Comparison of ENCODE assay signal across 8 mouse cellular contexts in genomic region chr13:78198391-78198870, GRCm38 (mm10). TPM values are rescaled to one million over a fixed set of nuclear protein-coding genes. Genes with fewer than 3 reads are reported as not detected.
DNase-seq lines count a peak whose midpoint lies in the region; ATAC-seq and TF ChIP-seq lines count a peak whose summit lies in the region.

No protein-coding gene starts in this region.

- peak overlapping the region; percentile 54 for H3K4me2 ChIP-seq in liver, embryonic 14.5 days (ENCODE audit: low read depth)
- peak overlapping the region; percentile 76 for H3K4me2 ChIP-seq in stomach, embryonic 15.5 days

- H3K9ac ChIP-seq in liver, embryonic 14.5 days (replicated peaks), result no peak overlapping the region
- H3K9ac ChIP-seq in stomach, embryonic 15.5 days, result peak overlapping the region; percentile 57

- no peak overlapping the region for H3K27ac ChIP-seq in spleen, adult 2 months (ENCODE audit: insufficient read depth, low read length)
- no peak overlapping the region for H3K27ac ChIP-seq in liver, embryonic 14.5 days
- H3K27ac ChIP-seq in stomach, embryonic 15.5 days, result peak overlapping the region; percentile 94

- no peak for TF ChIP-seq POLR2A in spleen, adult 2 months (IDR thresholded peaks at IDR 0.05; ENCODE audit: low read depth, low read length)

- H3K4me1 ChIP-seq in spleen, adult 2 months (ENCODE audit: control insufficient read depth, insufficient read depth, insufficient read length), result peaks cover 4% of the 10 kb centered on the region
- no peaks in the 10 kb centered on the region for H3K4me1 ChIP-seq in liver, embryonic 14.5 days (replicated peaks; ENCODE audit: control insufficient read depth in 2 of 2, insufficient read depth in 2 of 2, low read length in 1 of 2)
- 0 out of 2 replicates have a peak, but pooled peaks cover 7% of the 10 kb centered on the region for H3K4me1 ChIP-seq in stomach, embryonic 15.5 days

- intact Hi-C loops in heart, postnatal 14 days (cut with DNase I), result no loop called here

- H3K4me3 ChIP-seq in spleen, adult 2 months (ENCODE audit: extremely low read depth, insufficient read depth, insufficient read length), result peak overlapping the region; percentile 39; the same call in 1 of the 2 replicates
- peak overlapping the region; percentile 49 to 57 for H3K4me3 ChIP-seq in liver, embryonic 14.5 days (ENCODE audit: insufficient read depth in 1 of 2, low read depth in 2 of 2, low read length in 2 of 2)
- H3K4me3 ChIP-seq in stomach, embryonic 15.5 days (replicated peaks), result peak overlapping the region; percentile 69

- ATAC-seq in liver, embryonic 14.5 days (ENCODE audit: insufficient read depth), result no peak
- ATAC-seq in stomach, embryonic 15.5 days (ENCODE audit: insufficient read depth, low FRiP score, low read depth), result no peak

- no peak for TF ChIP-seq EP300 in liver, embryonic 14.5 days (IDR thresholded peaks at IDR 0.05; ENCODE audit: low read depth)

- H3K36me3 ChIP-seq in spleen, adult 2 months (ENCODE audit: control insufficient read depth, insufficient read depth, low read length), result no peaks in the 10 kb centered on the region
- no peaks in the 10 kb centered on the region for H3K36me3 ChIP-seq in liver, embryonic 14.5 days (replicated peaks; ENCODE audit: control insufficient read depth, insufficient read depth, low read depth)
- H3K36me3 ChIP-seq in stomach, embryonic 15.5 days, result no peaks in the 10 kb centered on the region

- TF ChIP-seq CTCF in spleen, adult 2 months (IDR thresholded peaks at IDR 0.05; ENCODE audit: extremely low read depth, insufficient read depth, insufficient read length, insufficient replicate concordance), result no peak
- no peak for TF ChIP-seq CTCF in liver, embryonic 14.5 days (IDR thresholded peaks at IDR 0.05; ENCODE audit: low read depth)

- 1% methylated on average over 35 of the region's 63 CpGs for WGBS in spleen, adult 2 months
- WGBS in liver, embryonic 14.5 days (ENCODE audit: insufficient replicate concordance), result under 1% methylated on average over 44 of the region's 63 CpGs
- under 1% methylated on average over 21 of the region's 63 CpGs for WGBS in stomach, embryonic 15.5 days

- no peaks in the 10 kb centered on the region for H3K9me3 ChIP-seq in liver, embryonic 14.5 days (ENCODE audit: control insufficient read depth, low read length)
- no peaks in the 10 kb centered on the region for H3K9me3 ChIP-seq in stomach, embryonic 15.5 days

- DNase-seq in adrenal gland, adult (ENCODE audit: inconsistent age in 2 of 2, low spot score in 1 of 2), result peak; percentile 66 to 80
- no peak for DNase-seq in adrenal gland, adult 2 months
- no peak for DNase-seq in spleen, adult 2 months (ENCODE audit: low read depth in 1 of 2, low spot score in 2 of 2)
- DNase-seq in spleen, adult 12 weeks (ENCODE audit: low spot score), result no peak
- peak; percentile 37 to 41 for DNase-seq in heart, postnatal 14 days
- DNase-seq in liver, embryonic 14.5 days (ENCODE audit: low read depth in 3 of 3, low spot score in 3 of 3), result no peak
- DNase-seq in frontal cortex, postnatal 25 days (ENCODE audit: low spot score in 2 of 2), result no peak

- H3K27me3 ChIP-seq in spleen, adult 2 months (ENCODE audit: control insufficient read depth, insufficient read depth, low read length), result peaks cover 36% of the 10 kb centered on the region
- H3K27me3 ChIP-seq in liver, embryonic 14.5 days (ENCODE audit: control insufficient read depth, insufficient read depth, low read length), result peaks cover 93% of the 10 kb centered on the region
- peaks cover 27% of the 10 kb centered on the region for H3K27me3 ChIP-seq in stomach, embryonic 15.5 days (replicated peaks)

RNA-seq across cellular contexts. Expression of gene Nr2f1, which starts 1.1 kb away (rescaled TPM):
- total RNA-seq in adrenal gland, adult 2 months (2021), result 10 to 100 TPM; 18.2 to 22.7 TPM
- polyA plus RNA-seq in adrenal gland, adult 2 months (2012; rRNA removed), result 97.9 and 105 TPM in 2 replicates
- polyA plus RNA-seq in spleen, adult 2 months (2012; rRNA removed), result 4.0 and 6.0 TPM in 2 replicates
- total RNA-seq in heart, postnatal 14 days (2021), result 1 to 10 TPM; 3.8 to 4.9 TPM
- 1.4 and 2.7 TPM in 2 replicates for polyA plus RNA-seq in liver, embryonic 14.5 days (2012; rRNA removed)
- polyA plus RNA-seq in liver, embryonic 14.5 days (2014; fragmentation: Nextera tagmentation; extraction: Ambion mirVana), result 0.44 TPM in 2 replicates
- polyA plus RNA-seq in stomach, embryonic 15.5 days (2015; fragmentation: Nextera tagmentation; extraction: Ambion mirVana), result 11.6 and 11.7 TPM in 2 replicates

Comparison
In these comparisons a context has a peak if more than half of its experiments do, and no peak if none do; other contexts are left out.
1. DNase-seq: peak in adrenal gland, adult (2 of 2) and heart, postnatal 14 days (2 of 2); none in adrenal gland, adult 2 months (single experiment), spleen, adult 2 months (0 of 2), spleen, adult 12 weeks (single experiment), liver, embryonic 14.5 days (0 of 3) and frontal cortex, postnatal 25 days (0 of 2).
2. Peak in every context shown above with its lines, with median percentiles within 50 percentile points of each other: H3K4me3 ChIP-seq.